Mouse (Mus musculus): Measurements from ENCODE around the gene Iqgap2. TPM values are rescaled to one million over a fixed set of nuclear protein-coding genes. Genes with fewer than 3 reads are reported as not detected.

Iqgap2 gene
- polyA plus RNA-seq, 1 experiment from 2014 or later = 24.7 TPM

DNA sequence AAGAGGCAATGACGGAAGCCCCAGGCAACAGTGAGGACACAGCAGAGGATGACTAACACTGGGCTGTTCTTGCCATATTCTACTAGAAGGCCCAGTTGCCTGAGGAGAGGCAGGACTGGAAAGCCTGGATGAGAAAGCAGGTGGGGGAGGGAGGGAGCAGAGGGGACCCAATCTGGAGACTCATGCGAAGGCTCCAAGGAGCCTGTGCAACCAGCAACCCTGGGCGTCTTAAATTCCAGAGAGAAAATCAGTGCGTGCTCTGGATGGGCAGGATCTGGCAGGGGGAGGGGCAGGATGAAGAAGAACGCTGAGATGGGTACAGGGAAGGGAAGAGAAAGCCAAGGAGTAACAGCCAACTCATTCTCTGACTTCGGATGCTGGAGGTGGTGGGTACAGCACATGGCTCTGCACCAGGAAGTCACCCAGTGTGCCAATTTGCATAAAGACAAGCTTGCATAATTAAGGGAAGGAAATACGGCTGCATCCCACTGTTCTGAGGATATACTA lies 42.2 kb downstream of the Iqgap2 start:
- H3K27me3 ChIP-seq (replicated peaks; ENCODE audit: control insufficient read depth, insufficient read depth, low read length) = no peaks in the 10 kb centered on the region
- 45% methylated on average over 7 of the region's 7 CpGs for WGBS
- no peaks in the 10 kb centered on the region for H3K9me3 ChIP-seq (ENCODE audit: control insufficient read depth, low read length)
- no peak overlapping the region for H3K4me3 ChIP-seq (ENCODE audit: low read depth, low read length)
- H3K4me1 ChIP-seq (replicated peaks; ENCODE audit: control insufficient read depth, insufficient read depth, low read length) = peaks cover 2% of the 10 kb centered on the region; the same call in 1 of the 2 replicates
- no peak for DNase-seq (ENCODE audit: low spot score)
- no peak for ATAC-seq (replicated peaks; ENCODE audit: low FRiP score, low TSS enrichment, low read depth)
- H3K36me3 ChIP-seq (ENCODE audit: control insufficient read depth, insufficient read depth, low read length) = no peaks in the 10 kb centered on the region
- no peak overlapping the region for H3K9ac ChIP-seq (ENCODE audit: low read length)
- no peak overlapping the region for H3K4me2 ChIP-seq (ENCODE audit: low read length)
- H3K27ac ChIP-seq (ENCODE audit: low read depth) = no peak overlapping the region

DNA sequence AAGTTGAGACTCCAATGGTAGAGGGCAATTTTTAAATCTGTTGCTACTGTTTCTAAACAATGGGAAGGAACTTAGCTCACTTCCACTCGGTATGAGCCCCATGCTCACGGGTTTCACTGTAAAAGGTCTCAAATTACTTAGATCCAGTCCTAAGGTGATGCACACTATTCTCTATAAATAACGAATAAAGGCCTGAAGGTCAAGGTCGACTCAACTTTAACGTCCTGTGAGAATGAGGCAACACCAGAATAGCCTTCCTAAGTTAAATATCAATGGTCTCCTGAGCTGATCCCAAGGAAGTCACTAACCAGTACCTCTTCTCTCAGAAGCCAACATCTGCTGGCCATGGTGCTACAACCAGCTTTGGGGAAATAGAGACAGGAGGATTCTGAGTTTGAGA lies 45.4 kb downstream of the Iqgap2 start:
- H3K27me3 ChIP-seq (replicated peaks; ENCODE audit: control insufficient read depth, insufficient read depth, low read length) = no peaks in the 10 kb centered on the region
- H3K9ac ChIP-seq (ENCODE audit: low read length) = no peak overlapping the region
- no peaks in the 10 kb centered on the region for H3K36me3 ChIP-seq (ENCODE audit: control insufficient read depth, insufficient read depth, low read length)
- H3K4me3 ChIP-seq (ENCODE audit: low read depth, low read length) = no peak overlapping the region
- no peak overlapping the region for H3K27ac ChIP-seq (ENCODE audit: low read depth)
- H3K4me2 ChIP-seq (ENCODE audit: low read length) = no peak overlapping the region
- H3K4me1 ChIP-seq (replicated peaks; ENCODE audit: control insufficient read depth, insufficient read depth, low read length) = peaks cover 2% of the 10 kb centered on the region; the same call in 1 of the 2 replicates
- WGBS = 68% methylated on average over 5 of the region's 5 CpGs
- DNase-seq (ENCODE audit: low spot score) = no peak
- H3K9me3 ChIP-seq (ENCODE audit: control insufficient read depth, low read length) = no peaks in the 10 kb centered on the region
- ATAC-seq (replicated peaks; ENCODE audit: low FRiP score, low TSS enrichment, low read depth) = no peak

DNA sequence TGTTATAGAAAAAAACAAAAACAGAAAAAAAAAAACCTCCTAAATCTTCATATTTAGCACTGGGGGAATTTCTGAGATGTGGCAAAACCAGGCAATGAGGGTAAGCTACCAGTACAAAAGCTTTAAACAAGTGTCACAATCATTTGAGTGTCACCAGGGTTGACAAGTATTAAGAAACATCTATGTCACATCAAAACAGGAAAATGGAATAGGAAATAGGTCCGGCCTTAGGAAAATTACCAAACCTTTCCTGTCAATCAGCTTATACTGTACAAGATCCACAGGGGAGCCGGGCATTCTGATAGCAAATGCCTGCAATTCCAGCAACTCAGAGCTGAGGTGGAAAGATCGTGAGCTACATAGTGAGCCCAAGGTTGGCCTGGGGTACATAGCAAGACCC lies 46.8 kb downstream of the Iqgap2 start:
- Histone ChIP-seq H3K9me3 (ENCODE audit: control insufficient read depth, low read length) (no peaks in the 10 kb centered on the region), H3K27me3 (replicated peaks; ENCODE audit: control insufficient read depth, insufficient read depth, low read length) (no peaks in the 10 kb centered on the region), H3K4me2 (ENCODE audit: low read length) (no peak overlapping the region), H3K4me1 (replicated peaks; ENCODE audit: control insufficient read depth, insufficient read depth, low read length) (no peaks in the 10 kb centered on the region; the same call in 1 of the 2 replicates), H3K36me3 (ENCODE audit: control insufficient read depth, insufficient read depth, low read length) (no peaks in the 10 kb centered on the region), H3K27ac (ENCODE audit: low read depth) (no peak overlapping the region), H3K4me3 (ENCODE audit: low read depth, low read length) (no peak overlapping the region), H3K9ac (ENCODE audit: low read length) (no peak overlapping the region)
- DNase-seq (ENCODE audit: low spot score) (no peak), ATAC-seq (replicated peaks; ENCODE audit: low FRiP score, low TSS enrichment, low read depth) (no peak)
- 88% methylated on average over 3 of the region's 3 CpGs for WGBS

DNA sequence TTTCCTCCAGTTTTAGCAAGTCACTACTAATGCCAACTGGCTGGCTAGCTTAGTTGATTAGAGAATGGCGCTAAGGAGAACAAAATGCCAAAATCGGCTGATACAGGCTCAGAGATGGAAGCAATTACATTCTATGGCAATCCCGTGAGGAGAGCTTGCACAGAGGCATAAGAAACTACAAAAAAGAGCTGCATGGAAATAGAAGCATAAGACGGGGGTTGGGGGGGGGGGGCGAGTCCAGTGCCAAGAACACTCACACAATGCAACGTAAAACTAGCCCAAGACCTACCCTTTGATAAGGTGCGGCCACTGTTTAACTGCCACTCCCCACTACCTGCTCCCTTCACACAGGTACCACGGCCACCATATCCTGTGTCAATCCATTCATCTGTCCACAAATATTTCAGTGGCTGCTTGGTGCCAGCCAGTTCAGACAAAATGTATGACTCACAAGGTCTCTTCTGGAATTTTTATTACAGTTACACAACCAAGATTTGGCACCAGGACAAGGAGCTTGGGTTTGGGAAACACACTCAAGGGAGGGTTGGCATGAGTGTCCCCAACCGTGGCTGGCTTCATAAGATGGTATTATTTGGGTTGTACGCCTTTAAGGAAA lies 48.2 kb downstream of the Iqgap2 start:
- Histone ChIP-seq H3K27ac (ENCODE audit: low read depth) (no peak overlapping the region), H3K36me3 (ENCODE audit: control insufficient read depth, insufficient read depth, low read length) (no peaks in the 10 kb centered on the region), H3K4me1 (replicated peaks; ENCODE audit: control insufficient read depth, insufficient read depth, low read length) (no peaks in the 10 kb centered on the region), H3K27me3 (replicated peaks; ENCODE audit: control insufficient read depth, insufficient read depth, low read length) (no peaks in the 10 kb centered on the region), H3K4me3 (ENCODE audit: low read depth, low read length) (no peak overlapping the region), H3K9me3 (ENCODE audit: control insufficient read depth, low read length) (no peaks in the 10 kb centered on the region), H3K4me2 (ENCODE audit: low read length) (no peak overlapping the region), H3K9ac (ENCODE audit: low read length) (no peak overlapping the region)
- DNase-seq (ENCODE audit: low spot score) (no peak), ATAC-seq (replicated peaks; ENCODE audit: low FRiP score, low TSS enrichment, low read depth) (no peak)
- 87% methylated on average over 10 of the region's 10 CpGs for WGBS

DNA sequence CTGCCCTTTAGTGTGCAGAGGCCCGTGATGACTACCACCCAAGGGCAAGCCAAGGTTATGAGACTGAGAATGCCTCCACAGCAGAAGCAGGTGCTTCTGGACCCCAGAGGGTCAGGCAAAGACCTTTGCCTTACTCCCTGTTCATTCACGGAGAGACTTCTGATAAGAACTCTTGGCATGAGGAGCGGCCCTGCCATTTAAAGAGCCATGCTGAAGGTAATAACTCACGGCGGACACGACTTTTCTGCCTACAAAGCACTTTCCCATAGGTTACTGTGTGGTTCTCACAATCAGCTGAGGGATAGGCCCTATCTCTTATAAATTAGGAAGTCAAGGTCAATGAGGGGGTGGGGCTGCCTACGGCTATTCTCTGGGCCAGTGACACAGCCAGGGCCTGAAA lies 48.9 kb downstream of the Iqgap2 start:
- H3K4me2 ChIP-seq (ENCODE audit: low read length) = no peak overlapping the region
- no peak overlapping the region for H3K9ac ChIP-seq (ENCODE audit: low read length)
- ATAC-seq (replicated peaks; ENCODE audit: low FRiP score, low TSS enrichment, low read depth) (0 out of 2 replicates have a peak, but pooled peaks have one; percentile 15), DNase-seq (ENCODE audit: low spot score) (no peak)
- H3K4me1 ChIP-seq (replicated peaks; ENCODE audit: control insufficient read depth, insufficient read depth, low read length) = no peaks in the 10 kb centered on the region
- no peak overlapping the region for H3K4me3 ChIP-seq (ENCODE audit: low read depth, low read length)
- H3K36me3 ChIP-seq (ENCODE audit: control insufficient read depth, insufficient read depth, low read length) = no peaks in the 10 kb centered on the region
- 69% methylated on average over 7 of the region's 7 CpGs for WGBS
- H3K27ac ChIP-seq (ENCODE audit: low read depth) = no peak overlapping the region
- no peaks in the 10 kb centered on the region for H3K9me3 ChIP-seq (ENCODE audit: control insufficient read depth, low read length)
- H3K27me3 ChIP-seq (replicated peaks; ENCODE audit: control insufficient read depth, insufficient read depth, low read length) = no peaks in the 10 kb centered on the region

DNA sequence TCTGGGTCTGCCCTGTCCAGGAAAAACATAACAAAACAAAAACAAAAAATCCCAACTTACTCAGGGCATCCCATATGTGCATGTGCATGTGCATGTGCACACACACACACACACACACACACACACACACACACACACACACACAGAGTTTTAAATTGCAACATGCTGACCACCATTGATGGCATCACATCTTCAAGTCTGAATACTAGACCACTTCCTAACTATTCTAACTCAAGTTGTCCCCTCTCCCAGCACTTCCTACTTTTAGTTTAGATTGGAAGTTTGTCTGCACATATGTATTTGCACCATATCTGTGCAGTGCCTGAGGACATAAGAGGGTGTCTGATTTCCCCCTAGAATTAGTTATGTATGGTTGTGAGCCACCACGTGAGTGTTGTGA lies 49.8 kb downstream of the Iqgap2 start:
- ATAC-seq (replicated peaks; ENCODE audit: low FRiP score, low TSS enrichment, low read depth) (no peak), DNase-seq (ENCODE audit: low spot score) (no peak)
- no peaks in the 10 kb centered on the region for H3K36me3 ChIP-seq (ENCODE audit: control insufficient read depth, insufficient read depth, low read length)
- H3K9me3 ChIP-seq (ENCODE audit: control insufficient read depth, low read length) = no peaks in the 10 kb centered on the region
- H3K27ac ChIP-seq (ENCODE audit: low read depth) = no peak overlapping the region
- no peaks in the 10 kb centered on the region for H3K27me3 ChIP-seq (replicated peaks; ENCODE audit: control insufficient read depth, insufficient read depth, low read length)
- 93% methylated on average over 1 of the region's 1 CpGs for WGBS
- H3K4me3 ChIP-seq (ENCODE audit: low read depth, low read length) = no peak overlapping the region
- no peaks in the 10 kb centered on the region for H3K4me1 ChIP-seq (replicated peaks; ENCODE audit: control insufficient read depth, insufficient read depth, low read length)
- H3K9ac ChIP-seq (ENCODE audit: low read length) = no peak overlapping the region
- no peak overlapping the region for H3K4me2 ChIP-seq (ENCODE audit: low read length)

DNA sequence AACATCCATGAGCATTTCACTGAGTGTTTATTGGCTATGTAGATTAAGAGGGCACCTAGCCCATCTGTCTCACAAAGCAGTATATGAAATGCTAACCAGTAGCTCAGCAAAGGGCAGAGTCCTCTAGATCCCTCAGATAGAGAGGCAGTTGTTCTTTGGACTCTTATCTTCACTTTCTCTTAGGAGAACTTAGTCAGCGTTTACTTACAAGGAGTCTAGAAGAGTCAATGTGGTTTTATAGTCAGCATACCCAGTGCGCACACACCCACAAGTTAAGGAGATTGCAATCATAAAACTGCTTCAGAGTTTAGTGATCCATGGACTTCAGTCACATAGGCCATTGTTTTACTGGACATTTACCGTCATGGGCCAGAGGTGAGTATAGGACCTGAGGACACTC lies 54.8 kb downstream of the Iqgap2 start:
- no peak overlapping the region for H3K4me2 ChIP-seq (ENCODE audit: low read length)
- no peak overlapping the region for H3K4me3 ChIP-seq (ENCODE audit: low read depth, low read length)
- no peaks in the 10 kb centered on the region for H3K9me3 ChIP-seq (ENCODE audit: control insufficient read depth, low read length)
- DNase-seq (ENCODE audit: low spot score) (no peak), ATAC-seq (replicated peaks; ENCODE audit: low FRiP score, low TSS enrichment, low read depth) (peak; percentile 85)
- WGBS = 63% methylated on average over 3 of the region's 3 CpGs
- H3K4me1 ChIP-seq (replicated peaks; ENCODE audit: control insufficient read depth, insufficient read depth, low read length) = no peaks in the 10 kb centered on the region
- H3K9ac ChIP-seq (ENCODE audit: low read length) = no peak overlapping the region
- H3K27ac ChIP-seq (ENCODE audit: low read depth) = no peak overlapping the region
- H3K27me3 ChIP-seq (replicated peaks; ENCODE audit: control insufficient read depth, insufficient read depth, low read length) = no peaks in the 10 kb centered on the region
- H3K36me3 ChIP-seq (ENCODE audit: control insufficient read depth, insufficient read depth, low read length) = peaks cover 5% of the 10 kb centered on the region; the same call in 1 of the 2 replicates

DNA sequence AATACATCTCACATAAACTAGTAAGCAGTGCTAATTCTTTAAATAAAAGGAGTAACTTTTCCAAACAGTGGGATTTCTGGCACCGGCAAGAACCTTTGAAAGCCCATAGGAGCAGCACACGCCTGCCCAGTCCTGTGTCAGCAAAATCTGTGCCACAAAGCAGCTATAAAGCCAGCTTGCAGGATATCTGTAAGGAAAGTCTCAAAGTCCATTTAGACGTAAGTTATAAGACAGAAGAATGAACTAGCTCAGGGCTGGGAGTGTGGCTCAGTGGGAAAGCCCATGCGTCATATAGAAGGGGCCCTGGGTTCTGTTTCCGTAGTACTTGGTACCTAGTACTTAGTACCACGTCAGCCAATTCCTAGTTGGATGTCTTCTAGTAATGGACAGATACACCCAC lies 58.2 kb downstream of the Iqgap2 start:
- peaks cover 5% of the 10 kb centered on the region; the same call in 1 of the 2 replicates for H3K36me3 ChIP-seq (ENCODE audit: control insufficient read depth, insufficient read depth, low read length)

DNA sequence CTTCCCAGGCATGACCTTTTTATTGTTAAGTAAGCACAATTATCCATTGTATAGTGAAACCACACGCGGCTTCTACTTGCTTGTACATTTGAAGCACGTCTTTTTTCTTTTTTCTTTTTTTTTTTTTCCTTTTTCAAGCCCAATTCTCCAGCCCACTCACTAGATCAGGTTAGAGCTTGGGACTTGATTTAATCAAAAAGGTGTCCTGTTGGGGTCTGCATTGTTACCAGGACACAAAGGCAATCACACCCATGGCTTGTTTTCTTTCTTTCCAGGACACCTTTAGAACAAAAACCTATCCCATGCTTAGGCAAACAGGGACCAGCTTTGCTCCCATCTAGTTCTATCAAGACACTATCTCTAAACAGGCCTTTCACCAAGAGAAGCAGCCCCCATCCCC lies 59.0 kb downstream of the Iqgap2 start:
- Histone ChIP-seq H3K36me3 (ENCODE audit: control insufficient read depth, insufficient read depth, low read length) (peaks cover 5% of the 10 kb centered on the region; the same call in 1 of the 2 replicates), H3K4me1 (replicated peaks; ENCODE audit: control insufficient read depth, insufficient read depth, low read length) (no peaks in the 10 kb centered on the region), H3K4me3 (ENCODE audit: low read depth, low read length) (no peak overlapping the region), H3K9me3 (ENCODE audit: control insufficient read depth, low read length) (no peaks in the 10 kb centered on the region), H3K27ac (ENCODE audit: low read depth) (no peak overlapping the region), H3K27me3 (replicated peaks; ENCODE audit: control insufficient read depth, insufficient read depth, low read length) (no peaks in the 10 kb centered on the region), H3K4me2 (ENCODE audit: low read length) (no peak overlapping the region), H3K9ac (ENCODE audit: low read length) (no peak overlapping the region)
- ATAC-seq (replicated peaks; ENCODE audit: low FRiP score, low TSS enrichment, low read depth) (no peak), DNase-seq (ENCODE audit: low spot score) (no peak)
- WGBS = 69% methylated on average over 3 of the region's 3 CpGs

More for the DNA sequence above, 58.2 kb downstream of the Iqgap2 start:
- ATAC-seq (replicated peaks; ENCODE audit: low FRiP score, low TSS enrichment, low read depth) = no peak; the same call in 1 of the 2 replicates
- WGBS = 78% methylated on average over 6 of the region's 6 CpGs
- Histone ChIP-seq H3K27me3 (replicated peaks; ENCODE audit: control insufficient read depth, insufficient read depth, low read length) (no peaks in the 10 kb centered on the region), H3K4me3 (ENCODE audit: low read depth, low read length) (no peak overlapping the region), H3K9ac (ENCODE audit: low read length) (no peak overlapping the region), H3K4me2 (ENCODE audit: low read length) (no peak overlapping the region), H3K9me3 (ENCODE audit: control insufficient read depth, low read length) (no peaks in the 10 kb centered on the region), H3K4me1 (replicated peaks; ENCODE audit: control insufficient read depth, insufficient read depth, low read length) (no peaks in the 10 kb centered on the region), H3K27ac (ENCODE audit: low read depth) (no peak overlapping the region)
- DNase-seq (ENCODE audit: low spot score) = no peak
